25 mouse cellular contexts compared by ENCODE assay signal in the genomic region with DNA sequence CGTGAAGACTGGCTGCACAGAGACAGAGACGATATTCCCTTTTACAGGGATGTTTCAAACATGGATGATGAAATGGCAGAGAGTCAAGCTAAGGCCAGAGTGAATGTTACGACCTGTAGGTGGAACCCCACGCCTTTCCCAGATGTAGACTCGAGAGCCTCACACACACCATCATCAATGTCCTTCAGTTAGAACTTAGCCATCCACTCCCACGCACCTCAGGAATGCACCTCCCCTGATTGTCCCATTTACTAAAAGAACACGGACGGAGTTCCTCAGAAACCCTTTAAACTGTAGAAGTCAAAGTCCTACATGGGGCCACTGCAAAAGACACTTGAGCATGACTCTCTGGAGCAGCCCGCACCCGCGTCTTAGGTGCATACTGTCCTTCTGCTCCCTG. TPM values are rescaled to one million over a fixed set of nuclear protein-coding genes. Genes with fewer than 3 reads are reported as not detected.
A peak's percentile ranks its signal among the peaks of the same experiment; 100 is the strongest.
DNase-seq lines count a peak whose midpoint lies in the region; ATAC-seq and TF ChIP-seq lines count a peak whose summit lies in the region.
"Had no signal": no experiment of that assay in that cellular context is flagged by ENCODE, and none has a peak within 500 bp of the region (broad histone marks: within the 10 kb centered on the region; RNA-seq: fewer than 3 reads in every experiment).

No protein-coding gene starts in this region.

- H3K4me3 ChIP-seq in kidney, adult 2 months (ENCODE audit: insufficient read depth, low read depth, low read length): no peak overlapping the region
- no peak overlapping the region for H3K4me3 ChIP-seq in kidney, embryonic 16.5 days (ENCODE audit: low read length)
- H3K4me3 ChIP-seq: embryonic facial prominence, embryonic 10.5 days; embryonic facial prominence, embryonic 13.5 days; erythroblast, embryonic 14.5 days; forebrain, embryonic 12.5 days; forebrain, embryonic 15.5 days; hindbrain, embryonic 10.5 days; hindbrain, embryonic 13.5 days had no signal

- 53% methylated on average over 11 of the region's 11 CpGs for WGBS in kidney, adult 2 months
- WGBS in kidney, embryonic 16.5 days: 60% methylated on average over 11 of the region's 11 CpGs

- H3K4me1 ChIP-seq in kidney, adult 2 months (ENCODE audit: control insufficient read depth, insufficient read depth, low read length): no peaks in the 10 kb centered on the region
- H3K4me1 ChIP-seq in kidney, embryonic 16.5 days (ENCODE audit: insufficient read depth, low read length): no peaks in the 10 kb centered on the region
- H3K4me1 ChIP-seq: embryonic facial prominence, embryonic 13.5 days; forebrain, embryonic 12.5 days; forebrain, embryonic 15.5 days; hindbrain, embryonic 10.5 days; hindbrain, embryonic 13.5 days had no signal

- no peak for DNase-seq in kidney, adult 2 months
- peak; percentile 28 to 51 for DNase-seq in kidney, postnatal 4 days
- DNase-seq in kidney, adult 18-20 months: no peak
- peak; percentile 25 for DNase-seq in NIH3T3 (ENCODE audit: low read depth)
- DNase-seq in testis, postnatal 14 days (ENCODE audit: low spot score): peak; percentile 28
- DNase-seq in MN1 (ENCODE audit: low spot score): no peak
- DNase-seq: adrenal gland, postnatal 10 days; adrenal gland, postnatal 36 days; B cell, adult 2 months; cerebellum, adult 18-20 months; cerebellum, adult 9-10 months; cerebellum, postnatal 14 days; embryo, embryonic 11 days; gastrocnemius, postnatal 36 days had no signal

- TF ChIP-seq POLR2A in kidney, adult 2 months (IDR thresholded peaks at IDR 0.05; ENCODE audit: low read depth, low read length): no peak

- no peaks in the 10 kb centered on the region for H3K9me3 ChIP-seq in kidney, embryonic 16.5 days (ENCODE audit: low read length)
- H3K9me3 ChIP-seq: embryonic facial prominence, embryonic 10.5 days; embryonic facial prominence, embryonic 13.5 days; forebrain, embryonic 12.5 days; forebrain, embryonic 15.5 days; hindbrain, embryonic 10.5 days; hindbrain, embryonic 13.5 days had no signal

- H3K9ac ChIP-seq in kidney, embryonic 16.5 days (replicated peaks; ENCODE audit: low read length): no peak overlapping the region
- H3K9ac ChIP-seq: embryonic facial prominence, embryonic 13.5 days; forebrain, embryonic 12.5 days; forebrain, embryonic 15.5 days; hindbrain, embryonic 13.5 days had no signal

- H3K27ac ChIP-seq in kidney, adult 2 months (ENCODE audit: insufficient read depth, low read depth, low read length): no peak overlapping the region
- no peak overlapping the region for H3K27ac ChIP-seq in kidney, embryonic 16.5 days (ENCODE audit: low read length)
- H3K27ac ChIP-seq: embryonic facial prominence, embryonic 10.5 days; embryonic facial prominence, embryonic 13.5 days; forebrain, embryonic 12.5 days; forebrain, embryonic 15.5 days; hindbrain, embryonic 10.5 days; hindbrain, embryonic 13.5 days had no signal

- H3K36me3 ChIP-seq in kidney, adult 2 months (ENCODE audit: control insufficient read depth, insufficient read depth, low read length): no peaks in the 10 kb centered on the region
- no peaks in the 10 kb centered on the region for H3K36me3 ChIP-seq in kidney, embryonic 16.5 days (ENCODE audit: insufficient read depth, low read length)
- H3K36me3 ChIP-seq: embryonic facial prominence, embryonic 10.5 days; embryonic facial prominence, embryonic 13.5 days; forebrain, embryonic 12.5 days; forebrain, embryonic 15.5 days; hindbrain, embryonic 10.5 days; hindbrain, embryonic 13.5 days had no signal

- H3K4me2 ChIP-seq in kidney, embryonic 16.5 days (replicated peaks; ENCODE audit: low read depth, low read length): no peak overlapping the region
- H3K4me2 ChIP-seq: embryonic facial prominence, embryonic 13.5 days; forebrain, embryonic 12.5 days; forebrain, embryonic 15.5 days; heart, embryonic 11.5 days; hindbrain, embryonic 13.5 days had no signal

- TF ChIP-seq CTCF in kidney, adult 2 months (conservative IDR thresholded peaks at IDR 0.05; ENCODE audit: insufficient read depth, insufficient read length, low read depth, low read length): peak; percentile 16; the same call in 1 of the 2 replicates

- no peak for ATAC-seq in kidney, embryonic 16.5 days (ENCODE audit: low FRiP score, low TSS enrichment)
- ATAC-seq: forebrain, embryonic 15.5 days; hindbrain, embryonic 16.5 days; Patski had no signal

- no peaks in the 10 kb centered on the region for H3K27me3 ChIP-seq in kidney, adult 2 months (replicated peaks; ENCODE audit: control insufficient read depth, insufficient read depth, low read length)
- no peaks in the 10 kb centered on the region for H3K27me3 ChIP-seq in kidney, embryonic 16.5 days (ENCODE audit: insufficient read depth, low read length)
- H3K27me3 ChIP-seq: forebrain, embryonic 15.5 days; Patski had no signal

RNA-seq across cellular contexts. Expression of gene Slc41a2, which starts 46.0 kb away (rescaled TPM):
- 6.4 and 7.1 TPM in 2 replicates for polyA plus RNA-seq in kidney, adult 2 months (2012; rRNA removed)
- polyA plus RNA-seq in kidney, embryonic 16.5 days (2015; fragmentation: Nextera tagmentation; extraction: Ambion mirVana): 0.52 and 0.63 TPM in 2 replicates
- polyA plus RNA-seq: erythroblast, embryonic 14.5 days had no signal

Comparison
In these comparisons a context has a peak if more than half of its experiments do, and no peak if none do; other contexts are left out.
1. DNase-seq: peak in kidney, postnatal 4 days (2 of 2), NIH3T3 (single experiment) and testis, postnatal 14 days (single experiment); none in kidney, adult 2 months (single experiment), kidney, adult 18-20 months (single experiment) and MN1 (single experiment).